Mouse (Mus musculus): Measurements from ENCODE around the gene Sytl3. TPM values are rescaled to one million over a fixed set of nuclear protein-coding genes. Genes with fewer than 3 reads are reported as not detected.
"Not testable (repeated sequence)": the region's sequence is repeated elsewhere in the genome, so short reads cannot be mapped to it uniquely, and the experiment has no call there.

Sytl3 gene
- polyA plus RNA-seq, 1 experiment from 2014 or later: not detected

- 38% methylated on average over 1 of the region's 6 CpGs for WGBS
- not testable (repeated sequence) for ATAC-seq (ENCODE audit: insufficient read depth, low FRiP score, low TSS enrichment)
These were observed 33.9 kb upstream of the Sytl3 start for GRCm38 (mm10) chr17:6624926-6625558.

GRCm38 (mm10) chr17:6630398-6630797 is 28.5 kb upstream of the Sytl3 start:
- not testable (repeated sequence) for H3K4me3 ChIP-seq (ENCODE audit: low read depth, low read length); H3K27me3 ChIP-seq (ENCODE audit: control insufficient read depth, insufficient read depth, low read length); H3K36me3 ChIP-seq (ENCODE audit: control insufficient read depth, insufficient read depth, low read length); H3K4me2 ChIP-seq (ENCODE audit: low read depth); H3K9ac ChIP-seq (ENCODE audit: low read length); H3K27ac ChIP-seq (ENCODE audit: low read depth, low read length); DNase-seq (ENCODE audit: low spot score); H3K4me1 ChIP-seq (ENCODE audit: control insufficient read depth, insufficient read depth, low read length); H3K9me3 ChIP-seq (ENCODE audit: control insufficient read depth, low read length); ATAC-seq (ENCODE audit: insufficient read depth, low FRiP score, low TSS enrichment)
- 84% methylated on average over 4 of the region's 4 CpGs for WGBS

More at GRCm38 (mm10) chr17:6624926-6625558, 33.9 kb upstream of the Sytl3 start:
- H3K36me3 ChIP-seq (ENCODE audit: control insufficient read depth, insufficient read depth, low read length); H3K4me2 ChIP-seq (ENCODE audit: low read depth); H3K27ac ChIP-seq (ENCODE audit: low read depth, low read length); H3K4me3 ChIP-seq (ENCODE audit: low read depth, low read length); H3K9me3 ChIP-seq (ENCODE audit: control insufficient read depth, low read length); H3K4me1 ChIP-seq (ENCODE audit: control insufficient read depth, insufficient read depth, low read length); H3K27me3 ChIP-seq (ENCODE audit: control insufficient read depth, insufficient read depth, low read length); H3K9ac ChIP-seq (ENCODE audit: low read length); DNase-seq (ENCODE audit: low spot score): not testable (repeated sequence)

GRCm38 (mm10) chr17:6632850-6633249 is 26.0 kb upstream of the Sytl3 start:
- H3K27me3 ChIP-seq (ENCODE audit: control insufficient read depth, insufficient read depth, low read length); H3K36me3 ChIP-seq (ENCODE audit: control insufficient read depth, insufficient read depth, low read length); H3K4me2 ChIP-seq (ENCODE audit: low read depth); H3K27ac ChIP-seq (ENCODE audit: low read depth, low read length); H3K4me3 ChIP-seq (ENCODE audit: low read depth, low read length); ATAC-seq (ENCODE audit: insufficient read depth, low FRiP score, low TSS enrichment); H3K4me1 ChIP-seq (ENCODE audit: control insufficient read depth, insufficient read depth, low read length); DNase-seq (ENCODE audit: low spot score); H3K9me3 ChIP-seq (ENCODE audit: control insufficient read depth, low read length); H3K9ac ChIP-seq (ENCODE audit: low read length): not testable (repeated sequence)
- WGBS: 92% methylated on average over 6 of the region's 6 CpGs

- H3K27me3 ChIP-seq (ENCODE audit: control insufficient read depth, insufficient read depth, low read length); H3K9me3 ChIP-seq (ENCODE audit: control insufficient read depth, low read length); DNase-seq (ENCODE audit: low spot score); H3K4me3 ChIP-seq (ENCODE audit: low read depth, low read length); H3K4me2 ChIP-seq (ENCODE audit: low read depth); H3K36me3 ChIP-seq (ENCODE audit: control insufficient read depth, insufficient read depth, low read length); H3K9ac ChIP-seq (ENCODE audit: low read length); ATAC-seq (ENCODE audit: insufficient read depth, low FRiP score, low TSS enrichment); H3K4me1 ChIP-seq (ENCODE audit: control insufficient read depth, insufficient read depth, low read length); H3K27ac ChIP-seq (ENCODE audit: low read depth, low read length): not testable (repeated sequence)
- WGBS: 100% methylated on average over 1 of the region's 4 CpGs
These were observed 23.1 kb upstream of the Sytl3 start for GRCm38 (mm10) chr17:6635781-6636180.

GRCm38 (mm10) chr17:6636861-6637260 is 22.0 kb upstream of the Sytl3 start:
- H3K4me2 ChIP-seq (ENCODE audit: low read depth): no peak overlapping the region
- no peaks in the 10 kb centered on the region for H3K4me1 ChIP-seq (ENCODE audit: control insufficient read depth, insufficient read depth, low read length)
- DNase-seq (ENCODE audit: low spot score) (no peak), ATAC-seq (ENCODE audit: insufficient read depth, low FRiP score, low TSS enrichment) (no peak)
- no peaks in the 10 kb centered on the region for H3K36me3 ChIP-seq (ENCODE audit: control insufficient read depth, insufficient read depth, low read length)
- no peak overlapping the region for H3K9ac ChIP-seq (ENCODE audit: low read length)
- H3K4me3 ChIP-seq (ENCODE audit: low read depth, low read length): no peak overlapping the region
- no peaks in the 10 kb centered on the region for H3K9me3 ChIP-seq (ENCODE audit: control insufficient read depth, low read length)
- no peaks in the 10 kb centered on the region for H3K27me3 ChIP-seq (ENCODE audit: control insufficient read depth, insufficient read depth, low read length)
- WGBS: 88% methylated on average over 5 of the region's 5 CpGs
- H3K27ac ChIP-seq (ENCODE audit: low read depth, low read length): no peak overlapping the region

- not testable (repeated sequence) for ATAC-seq (ENCODE audit: insufficient read depth, low FRiP score, low TSS enrichment); DNase-seq (ENCODE audit: low spot score); H3K4me3 ChIP-seq (ENCODE audit: low read depth, low read length); H3K4me2 ChIP-seq (ENCODE audit: low read depth); H3K36me3 ChIP-seq (ENCODE audit: control insufficient read depth, insufficient read depth, low read length); H3K9ac ChIP-seq (ENCODE audit: low read length); H3K27me3 ChIP-seq (ENCODE audit: control insufficient read depth, insufficient read depth, low read length); H3K4me1 ChIP-seq (ENCODE audit: control insufficient read depth, insufficient read depth, low read length); H3K27ac ChIP-seq (ENCODE audit: low read depth, low read length); H3K9me3 ChIP-seq (ENCODE audit: control insufficient read depth, low read length)
- 98% methylated on average over 4 of the region's 4 CpGs for WGBS
These were observed 21.5 kb upstream of the Sytl3 start for GRCm38 (mm10) chr17:6637434-6637833.

- H3K27me3 ChIP-seq (ENCODE audit: control insufficient read depth, insufficient read depth, low read length): not testable (repeated sequence)
These were observed 20.4 kb upstream of the Sytl3 start for GRCm38 (mm10) chr17:6638444-6638843.

GRCm38 (mm10) chr17:6639486-6639885 is 19.4 kb upstream of the Sytl3 start:
- not testable (repeated sequence) for H3K27me3 ChIP-seq (ENCODE audit: control insufficient read depth, insufficient read depth, low read length); H3K9me3 ChIP-seq (ENCODE audit: control insufficient read depth, low read length); ATAC-seq (ENCODE audit: insufficient read depth, low FRiP score, low TSS enrichment); H3K4me2 ChIP-seq (ENCODE audit: low read depth); DNase-seq (ENCODE audit: low spot score); H3K36me3 ChIP-seq (ENCODE audit: control insufficient read depth, insufficient read depth, low read length); H3K9ac ChIP-seq (ENCODE audit: low read length); H3K4me3 ChIP-seq (ENCODE audit: low read depth, low read length); H3K27ac ChIP-seq (ENCODE audit: low read depth, low read length); H3K4me1 ChIP-seq (ENCODE audit: control insufficient read depth, insufficient read depth, low read length)
- 90% methylated on average over 13 of the region's 21 CpGs for WGBS

More at GRCm38 (mm10) chr17:6638444-6638843, 20.4 kb upstream of the Sytl3 start:
- H3K9me3 ChIP-seq (ENCODE audit: control insufficient read depth, low read length); ATAC-seq (ENCODE audit: insufficient read depth, low FRiP score, low TSS enrichment); H3K4me3 ChIP-seq (ENCODE audit: low read depth, low read length); H3K9ac ChIP-seq (ENCODE audit: low read length); H3K4me2 ChIP-seq (ENCODE audit: low read depth); DNase-seq (ENCODE audit: low spot score); H3K4me1 ChIP-seq (ENCODE audit: control insufficient read depth, insufficient read depth, low read length); H3K36me3 ChIP-seq (ENCODE audit: control insufficient read depth, insufficient read depth, low read length); H3K27ac ChIP-seq (ENCODE audit: low read depth, low read length): not testable (repeated sequence)
- WGBS: 88% methylated on average over 8 of the region's 8 CpGs

- H3K27me3 ChIP-seq (ENCODE audit: control insufficient read depth, insufficient read depth, low read length); H3K36me3 ChIP-seq (ENCODE audit: control insufficient read depth, insufficient read depth, low read length); H3K4me3 ChIP-seq (ENCODE audit: low read depth, low read length); H3K9ac ChIP-seq (ENCODE audit: low read length); ATAC-seq (ENCODE audit: insufficient read depth, low FRiP score, low TSS enrichment); H3K9me3 ChIP-seq (ENCODE audit: control insufficient read depth, low read length); DNase-seq (ENCODE audit: low spot score); H3K27ac ChIP-seq (ENCODE audit: low read depth, low read length); H3K4me2 ChIP-seq (ENCODE audit: low read depth); H3K4me1 ChIP-seq (ENCODE audit: control insufficient read depth, insufficient read depth, low read length): not testable (repeated sequence)
- WGBS: 87% methylated on average over 9 of the region's 10 CpGs
These were observed 18.8 kb upstream of the Sytl3 start for GRCm38 (mm10) chr17:6640044-6640637.
